Mouse (Mus musculus) stomach, embryonic 16.5 days (tissue): ENCODE results near the gene 1700013F07Rik. TPM values are rescaled to one million over a fixed set of nuclear protein-coding genes. Genes with fewer than 3 reads are reported as not detected.
A peak's percentile ranks its signal among the peaks of the same experiment; 100 is the strongest.
"Not testable (repeated sequence)": the region's sequence is repeated elsewhere in the genome, so short reads cannot be mapped to it uniquely, and the experiment has no call there.

Experiments used
- ATAC-seq: fragments of 200-750 bp; cut with Nextera tagmentation; 2 replicates; pipeline ENCODE4 v1.8.0; 2017; ENCODE audit warnings: moderate number of reproducible peaks, moderate TSS enrichment; ENCODE audit not compliant: insufficient read depth, low FRiP score
- H3K27ac ChIP-seq: fragments of 300-500 bp; sonication (generic); 2 replicates; pipeline ENCODE4 v1.5.1; 2014; ENCODE audit warnings: low read length
- H3K27me3 ChIP-seq: fragments of 300-500 bp; sonication (generic); 2 replicates; pipeline ENCODE4 v1.6.1; 2014; ENCODE audit warnings: low read length, control low read depth, mixed read lengths; ENCODE audit not compliant: control insufficient read depth, insufficient read depth
- H3K36me3 ChIP-seq: fragments of 300-500 bp; sonication (generic); 2 replicates; pipeline ENCODE4 v1.6.1; 2014; ENCODE audit warnings: low read length; ENCODE audit not compliant: control insufficient read depth, insufficient read depth
- H3K4me1 ChIP-seq: fragments of 300-500 bp; sonication (generic); 2 replicates; pipeline ENCODE4 v1.6.1; 2014; ENCODE audit warnings: low read length, control low read depth, mixed read lengths; ENCODE audit not compliant: control insufficient read depth, insufficient read depth
- H3K4me2 ChIP-seq: fragments of 300-500 bp; sonication (generic); 2 replicates; pipeline ENCODE4 v1.6.1; 2014; ENCODE audit warnings: low read depth, low read length, mixed read lengths
- H3K4me3 ChIP-seq: fragments of 300-500 bp; sonication (generic); replicated peaks from 2 replicates; pipeline ENCODE4 v1.5.1; 2014; ENCODE audit warnings: mild to moderate bottlenecking, low read length
- H3K9ac ChIP-seq: fragments of 300-500 bp; sonication (generic); 2 replicates; pipeline ENCODE4 v1.6.1; 2014; ENCODE audit warnings: low read length
- H3K9me3 ChIP-seq: fragments of 300-500 bp; sonication (generic); replicated peaks from 2 replicates; pipeline ENCODE4 v1.6.1; 2016; ENCODE audit warnings: low read length, control low read depth; ENCODE audit not compliant: control insufficient read depth
- WGBS: fragments of 180-500 bp; shearing (Covaris S2); extraction: QIAGEN DNeasy Blood & Tissue Kit; methylation state at CpG from one replicate; pipeline ENCODE4 v1.1.7; 2014; 5-methylcytosine and 5-hydroxymethylcytosine counted together
- polyA plus RNA-seq: library from polyadenylated mRNA; unstranded; fragments of >200 nt; fragmentation: Nextera tagmentation; extraction: Ambion mirVana; gene quantifications from 2 replicates; pipeline ENCODE4 v1.2.1, GENCODE M21; 2015

Gene 1700013F07Rik
- polyA plus RNA-seq, 1 experiment from 2014 or later = not detected

DNA sequence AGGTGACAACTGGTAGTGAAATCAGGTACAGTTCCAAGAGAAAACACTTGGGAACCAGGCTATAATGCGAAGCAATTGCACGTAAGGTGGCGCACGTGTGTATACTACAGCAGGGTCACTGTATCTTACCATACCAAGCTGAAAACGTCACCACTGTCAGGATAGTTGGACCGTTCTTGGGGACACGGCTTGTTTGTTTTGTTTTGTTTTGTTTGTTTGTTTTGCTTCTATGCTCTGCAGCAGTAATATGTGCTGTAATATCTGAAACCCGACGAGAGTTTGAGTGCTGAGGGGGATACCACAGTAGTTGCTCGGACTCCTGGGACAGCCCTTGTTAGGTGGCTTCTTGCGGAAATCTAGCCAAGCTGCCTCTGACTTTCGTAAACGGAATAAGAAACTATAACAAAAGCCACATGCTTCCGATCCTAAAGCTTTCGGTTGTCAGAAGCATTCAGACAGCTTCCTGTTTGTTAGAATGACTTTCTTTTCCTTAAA is 28.9 kb downstream of the 1700013F07Rik start:
- peak overlapping the region; percentile 85 for H3K4me3 ChIP-seq
- no peaks in the 10 kb centered on the region for H3K9me3 ChIP-seq
- H3K4me2 ChIP-seq = peak overlapping the region; percentile 73
- 4% methylated on average over 15 of the region's 15 CpGs for WGBS
- H3K27ac ChIP-seq = peak overlapping the region; percentile 96
- H3K9ac ChIP-seq = peak overlapping the region; percentile 90
- peaks cover 12% of the 10 kb centered on the region for H3K36me3 ChIP-seq
- ATAC-seq = peak; percentile 66
- H3K4me1 ChIP-seq = no peaks in the 10 kb centered on the region
- H3K27me3 ChIP-seq = no peaks in the 10 kb centered on the region

- no peak for ATAC-seq
- no peaks in the 10 kb centered on the region for H3K9me3 ChIP-seq
- WGBS = 4% methylated on average over 4 of the region's 4 CpGs
These were observed 29.4 kb downstream of the 1700013F07Rik start for GRCm38 (mm10) chr3:108563309-108563708.

GRCm38 (mm10) chr3:108567990-108568877 is 34.3 kb downstream of the 1700013F07Rik start:
- no peak overlapping the region for H3K4me3 ChIP-seq
- H3K27ac ChIP-seq = no peak overlapping the region
- H3K4me1 ChIP-seq = peaks cover 6% of the 10 kb centered on the region; the same call in 1 of the 2 replicates
- H3K36me3 ChIP-seq = no peaks in the 10 kb centered on the region
- no peaks in the 10 kb centered on the region for H3K27me3 ChIP-seq
- H3K4me2 ChIP-seq = no peak overlapping the region
- WGBS = 49% methylated on average over 15 of the region's 15 CpGs
- no peak for ATAC-seq
- no peaks in the 10 kb centered on the region for H3K9me3 ChIP-seq
- no peak overlapping the region for H3K9ac ChIP-seq

More at GRCm38 (mm10) chr3:108563309-108563708, 29.4 kb downstream of the 1700013F07Rik start:
- H3K27ac ChIP-seq = peak overlapping the region; percentile 96
- peak overlapping the region; percentile 90 for H3K9ac ChIP-seq
- H3K27me3 ChIP-seq = no peaks in the 10 kb centered on the region
- H3K36me3 ChIP-seq = peaks cover 8% of the 10 kb centered on the region
- H3K4me1 ChIP-seq = no peaks in the 10 kb centered on the region
- H3K4me2 ChIP-seq = peak overlapping the region; percentile 73
- peak overlapping the region; percentile 85 for H3K4me3 ChIP-seq

GRCm38 (mm10) chr3:108569636-108570035 is 35.7 kb downstream of the 1700013F07Rik start:
- H3K27me3 ChIP-seq, H3K9me3 ChIP-seq, H3K27ac ChIP-seq, H3K4me3 ChIP-seq, H3K4me2 ChIP-seq, H3K36me3 ChIP-seq, H3K9ac ChIP-seq, H3K4me1 ChIP-seq, ATAC-seq: not testable (repeated sequence)
- WGBS = 53% methylated on average over 2 of the region's 3 CpGs

- Histone ChIP-seq H3K4me2 (peak overlapping the region; percentile 60), H3K4me3 (no peak overlapping the region), H3K9ac (no peak overlapping the region), H3K9me3 (no peaks in the 10 kb centered on the region), H3K36me3 (no peaks in the 10 kb centered on the region), H3K4me1 (peaks cover 9% of the 10 kb centered on the region; the same call in 1 of the 2 replicates), H3K27me3 (no peaks in the 10 kb centered on the region), H3K27ac (no peak overlapping the region)
- no peak for ATAC-seq
- WGBS = 86% methylated on average over 14 of the region's 14 CpGs
These were observed 36.9 kb downstream of the 1700013F07Rik start for GRCm38 (mm10) chr3:108570813-108571212.

GRCm38 (mm10) chr3:108571443-108572294 is 37.7 kb downstream of the 1700013F07Rik start, which contains the start of gene Taf13:
Gene Taf13, plus strand, starts transcription at chr3:108571698.
- H3K4me1 ChIP-seq = peaks cover 9% of the 10 kb centered on the region; the same call in 1 of the 2 replicates
- peak within 1 kb of the TSS; percentile 57 for H3K4me3 ChIP-seq
- H3K9ac ChIP-seq = peak within 1 kb of the TSS; percentile 76
- WGBS = under 1% methylated on average over 42 of the region's 42 CpGs
- no peaks in the 10 kb centered on the region for H3K9me3 ChIP-seq
- peak; percentile 98 for ATAC-seq
- H3K4me2 ChIP-seq = peak within 1 kb of the TSS; percentile 60
- no peaks in the 10 kb centered on the region for H3K27me3 ChIP-seq
- peak within 1 kb of the TSS; percentile 16 for H3K27ac ChIP-seq
- H3K36me3 ChIP-seq = no peaks in the 10 kb centered on the region

- 0 out of 2 replicates have a peak overlapping the region, but pooled peaks have one; percentile 16 for H3K27ac ChIP-seq
- H3K27me3 ChIP-seq = no peaks in the 10 kb centered on the region
- H3K4me3 ChIP-seq = peak overlapping the region; percentile 57
- WGBS = 47% methylated on average over 18 of the region's 18 CpGs
- no peak for ATAC-seq
- peak overlapping the region; percentile 60 for H3K4me2 ChIP-seq
- peak overlapping the region; percentile 76 for H3K9ac ChIP-seq
- no peaks in the 10 kb centered on the region for H3K36me3 ChIP-seq
- peaks cover 9% of the 10 kb centered on the region; the same call in 1 of the 2 replicates for H3K4me1 ChIP-seq
- H3K9me3 ChIP-seq = no peaks in the 10 kb centered on the region
These were observed 38.5 kb downstream of the 1700013F07Rik start for GRCm38 (mm10) chr3:108572309-108573010.

DNA sequence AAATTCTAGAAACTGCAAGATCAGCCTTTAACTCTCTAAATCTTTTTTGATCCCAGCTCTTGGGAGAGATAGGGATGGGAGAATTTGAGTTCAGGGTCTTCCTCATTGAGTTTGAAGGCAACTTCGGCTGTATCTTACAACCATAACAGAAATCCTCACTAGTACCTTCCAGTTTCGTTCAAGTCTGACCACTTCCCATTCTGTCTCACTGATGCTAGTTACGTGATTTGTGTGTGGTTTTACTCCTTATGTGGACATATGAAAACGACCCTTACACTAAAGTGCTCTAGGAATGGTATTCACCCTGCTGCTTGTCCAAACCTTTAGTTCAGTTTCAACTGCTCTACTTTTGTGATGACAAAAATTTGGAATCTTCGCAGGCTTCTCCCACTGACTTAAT is 40.1 kb downstream of the 1700013F07Rik start:
- H3K9me3 ChIP-seq = no peaks in the 10 kb centered on the region
- no peak overlapping the region for H3K4me2 ChIP-seq
- H3K9ac ChIP-seq = no peak overlapping the region
- peaks cover 4% of the 10 kb centered on the region for H3K36me3 ChIP-seq
- no peak overlapping the region for H3K4me3 ChIP-seq
- peaks cover 9% of the 10 kb centered on the region; the same call in 1 of the 2 replicates for H3K4me1 ChIP-seq
- WGBS = 85% methylated on average over 5 of the region's 5 CpGs
- no peaks in the 10 kb centered on the region for H3K27me3 ChIP-seq
- H3K27ac ChIP-seq = no peak overlapping the region
- no peak for ATAC-seq
